Mouse (Mus musculus) heart, embryonic 12.5 days (tissue): Measurements from ENCODE around the gene Tpcn2. TPM values are rescaled to one million over a fixed set of nuclear protein-coding genes. Genes with fewer than 3 reads are reported as not detected.
A peak's percentile ranks its signal among the peaks of the same experiment; 100 is the strongest.

ENCODE experiments used
- ATAC-seq: fragments of 200-750 bp; cut with Nextera tagmentation; 2 replicates; pipeline ENCODE4 v1.8.0; 2017; ENCODE audit warnings: moderate TSS enrichment, moderate library complexity; ENCODE audit not compliant: insufficient number of reproducible peaks, low FRiP score
- H3K27ac ChIP-seq: fragments of 300-500 bp; sonication (generic); 2 replicates; pipeline ENCODE4 v1.5.1; 2016; ENCODE audit warnings: mild to moderate bottlenecking, moderate library complexity; ENCODE audit not compliant: poor library complexity, severe bottlenecking
- H3K27me3 ChIP-seq: fragments of 300-500 bp; sonication (generic); replicated peaks from 2 replicates; pipeline ENCODE4 v1.6.1; 2016; ENCODE audit warnings: mild to moderate bottlenecking, moderate library complexity
- H3K36me3 ChIP-seq: fragments of 300-500 bp; sonication (generic); 2 replicates; pipeline ENCODE4 v1.6.1; 2016; ENCODE audit warnings: mild to moderate bottlenecking, moderate library complexity
- H3K4me1 ChIP-seq: fragments of 300-500 bp; sonication (generic); replicated peaks from 2 replicates; pipeline ENCODE4 v1.6.1; 2016; ENCODE audit warnings: mild to moderate bottlenecking
- H3K4me2 ChIP-seq: fragments of 300-500 bp; sonication (generic); 2 replicates; pipeline ENCODE4 v1.6.1; 2016; ENCODE audit warnings: mild to moderate bottlenecking, moderate library complexity
- H3K4me3 ChIP-seq: fragments of 300-500 bp; sonication (generic); 2 replicates; pipeline ENCODE4 v1.5.1; 2016; ENCODE audit warnings: mild to moderate bottlenecking
- H3K9ac ChIP-seq: fragments of 300-500 bp; sonication (generic); 2 replicates; pipeline ENCODE4 v1.6.1; 2016; ENCODE audit warnings: mild to moderate bottlenecking, moderate library complexity
- H3K9me3 ChIP-seq: fragments of 300-500 bp; sonication (generic); replicated peaks from 2 replicates; pipeline ENCODE4 v1.6.1; 2016; ENCODE audit warnings: mild to moderate bottlenecking, moderate library complexity
- WGBS: fragments of 180-500 bp; shearing (Covaris S2); methylation state at CpG from one replicate; pipeline ENCODE4 v1.1.7; 2016; 5-methylcytosine and 5-hydroxymethylcytosine counted together
- polyA plus RNA-seq: library from polyadenylated mRNA; unstranded; fragments of >200 nt; fragmentation: Nextera tagmentation; extraction: Ambion mirVana; gene quantifications from 2 replicates; pipeline ENCODE4 v1.2.1, GENCODE M21; 2016

Gene Tpcn2
- polyA plus RNA-seq, 1 experiment from 2014 or later = 7.3 TPM

GRCm38 (mm10) chr7:145240929-145241328 is 42.9 kb downstream of the Tpcn2 start:
- H3K4me2 ChIP-seq = no peak overlapping the region
- WGBS = 88% methylated on average over 4 of the region's 4 CpGs
- H3K9me3 ChIP-seq = no peaks in the 10 kb centered on the region
- H3K27me3 ChIP-seq = 0 out of 2 replicates have a peak, but pooled peaks cover 6% of the 10 kb centered on the region
- no peak for ATAC-seq
- H3K4me3 ChIP-seq = no peak overlapping the region
- H3K27ac ChIP-seq = no peak overlapping the region
- no peak overlapping the region for H3K9ac ChIP-seq
- peaks cover 8% of the 10 kb centered on the region; the same call in 1 of the 2 replicates for H3K4me1 ChIP-seq
- H3K36me3 ChIP-seq = no peaks in the 10 kb centered on the region

GRCm38 (mm10) chr7:145239736-145240505 is 43.9 kb downstream of the Tpcn2 start:
- H3K4me2 ChIP-seq = no peak overlapping the region
- no peak overlapping the region for H3K27ac ChIP-seq
- 0 out of 2 replicates have a peak, but pooled peaks cover 6% of the 10 kb centered on the region for H3K27me3 ChIP-seq
- H3K9ac ChIP-seq = no peak overlapping the region
- H3K4me1 ChIP-seq = peaks cover 8% of the 10 kb centered on the region; the same call in 1 of the 2 replicates
- ATAC-seq = no peak
- H3K36me3 ChIP-seq = no peaks in the 10 kb centered on the region
- H3K4me3 ChIP-seq = no peak overlapping the region
- WGBS = 73% methylated on average over 8 of the region's 8 CpGs
- no peaks in the 10 kb centered on the region for H3K9me3 ChIP-seq

DNA sequence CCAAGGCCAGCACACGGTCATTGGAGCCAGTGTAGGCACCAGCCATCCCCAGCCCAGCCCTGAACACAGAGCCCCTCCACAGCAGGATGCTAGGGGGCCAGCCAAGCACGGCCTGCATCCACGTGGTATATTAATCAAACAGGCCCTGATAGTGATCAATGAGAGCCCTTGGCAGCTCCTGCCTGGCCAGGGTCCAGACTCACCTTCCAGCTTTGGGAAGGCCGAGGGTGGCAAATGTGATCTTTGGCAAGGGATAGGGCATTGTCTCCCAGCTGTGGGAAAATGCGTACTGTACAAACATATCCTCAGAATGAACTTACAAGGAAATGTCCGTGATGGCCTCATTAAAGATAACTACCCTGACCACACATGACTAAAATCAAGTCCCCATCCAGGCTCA is 44.7 kb downstream of the Tpcn2 start:
- H3K27ac ChIP-seq = no peak overlapping the region
- H3K4me2 ChIP-seq = no peak overlapping the region
- 53% methylated on average over 6 of the region's 6 CpGs for WGBS
- H3K9ac ChIP-seq = no peak overlapping the region
- no peaks in the 10 kb centered on the region for H3K36me3 ChIP-seq
- H3K27me3 ChIP-seq = 0 out of 2 replicates have a peak, but pooled peaks cover 9% of the 10 kb centered on the region
- H3K9me3 ChIP-seq = no peaks in the 10 kb centered on the region
- no peak for ATAC-seq
- peaks cover 8% of the 10 kb centered on the region; the same call in 1 of the 2 replicates for H3K4me1 ChIP-seq
- no peak overlapping the region for H3K4me3 ChIP-seq

- Histone ChIP-seq H3K4me3 (no peak overlapping the region), H3K4me2 (no peak overlapping the region), H3K9ac (no peak overlapping the region), H3K27ac (no peak overlapping the region), H3K36me3 (no peaks in the 10 kb centered on the region), H3K27me3 (0 out of 2 replicates have a peak, but pooled peaks cover 4% of the 10 kb centered on the region), H3K9me3 (no peaks in the 10 kb centered on the region), H3K4me1 (0 out of 2 replicates have a peak, but pooled peaks cover 11% of the 10 kb centered on the region)
- 78% methylated on average over 10 of the region's 10 CpGs for WGBS
- no peak for ATAC-seq
Observed at GRCm38 (mm10) chr7:145234841-145235790, 48.7 kb downstream of the Tpcn2 start.

DNA sequence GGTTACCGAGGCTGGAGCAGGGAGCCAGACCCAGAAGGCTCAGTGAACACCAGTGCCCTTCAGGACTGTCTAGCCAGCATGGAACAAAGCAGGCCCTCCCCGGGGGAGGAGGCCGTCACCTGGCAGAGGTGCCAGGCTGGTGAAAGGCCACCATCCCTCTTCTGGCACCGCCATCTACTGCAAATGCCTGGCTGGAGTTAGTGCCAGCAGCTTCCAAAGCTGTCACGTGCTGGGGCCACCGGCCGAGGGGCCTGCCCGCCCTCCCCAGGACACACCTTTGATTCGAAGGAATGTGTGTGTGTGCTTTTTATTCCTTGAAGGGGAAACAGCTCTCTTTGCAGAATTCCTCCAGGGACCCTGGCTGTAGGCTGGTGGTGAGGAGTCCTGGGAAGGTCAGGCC is 52.2 kb downstream of the Tpcn2 start:
- 81% methylated on average over 9 of the region's 9 CpGs for WGBS

GRCm38 (mm10) chr7:145226641-145227040 is 57.2 kb downstream of the Tpcn2 start:
- H3K4me1 ChIP-seq = peaks cover 16% of the 10 kb centered on the region
- H3K9ac ChIP-seq = no peak overlapping the region
- H3K4me3 ChIP-seq = no peak overlapping the region
- no peaks in the 10 kb centered on the region for H3K27me3 ChIP-seq
- WGBS = 85% methylated on average over 6 of the region's 6 CpGs
- ATAC-seq = no peak
- H3K36me3 ChIP-seq = no peaks in the 10 kb centered on the region
- H3K9me3 ChIP-seq = no peaks in the 10 kb centered on the region
- no peak overlapping the region for H3K27ac ChIP-seq
- H3K4me2 ChIP-seq = no peak overlapping the region

More for the DNA sequence above, 52.2 kb downstream of the Tpcn2 start:
- Histone ChIP-seq H3K4me1 (0 out of 2 replicates have a peak, but pooled peaks cover 7% of the 10 kb centered on the region), H3K4me3 (no peak overlapping the region), H3K27ac (no peak overlapping the region), H3K4me2 (no peak overlapping the region), H3K27me3 (0 out of 2 replicates have a peak, but pooled peaks cover 4% of the 10 kb centered on the region), H3K9ac (no peak overlapping the region), H3K36me3 (no peaks in the 10 kb centered on the region), H3K9me3 (no peaks in the 10 kb centered on the region)
- no peak for ATAC-seq

DNA sequence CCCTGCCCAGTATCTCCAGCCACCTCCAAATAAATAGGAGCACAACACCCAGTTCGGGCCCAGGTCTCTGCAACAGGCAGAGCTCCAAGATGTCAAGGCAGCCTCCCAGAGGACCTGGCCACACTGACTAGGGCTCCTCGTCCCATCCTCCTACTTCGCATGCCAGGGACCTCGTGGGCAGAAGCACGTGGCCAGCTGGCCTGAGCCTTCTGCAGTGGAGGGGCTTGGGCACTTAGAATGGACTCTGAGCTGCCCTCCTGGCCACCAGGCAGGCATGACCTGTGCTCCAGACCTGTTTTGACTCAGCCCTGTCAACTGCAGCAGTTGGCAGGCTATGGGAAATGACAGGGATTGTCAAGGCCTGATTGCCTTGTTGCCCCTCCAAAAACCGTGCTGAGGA is 58.2 kb downstream of the Tpcn2 start:
- H3K27ac ChIP-seq = no peak overlapping the region
- no peak overlapping the region for H3K9ac ChIP-seq
- ATAC-seq = no peak
- no peaks in the 10 kb centered on the region for H3K36me3 ChIP-seq
- no peak overlapping the region for H3K4me3 ChIP-seq
- no peaks in the 10 kb centered on the region for H3K9me3 ChIP-seq
- H3K4me2 ChIP-seq = no peak overlapping the region
- H3K27me3 ChIP-seq = no peaks in the 10 kb centered on the region
- WGBS = 74% methylated on average over 6 of the region's 6 CpGs
- H3K4me1 ChIP-seq = peaks cover 23% of the 10 kb centered on the region

- Histone ChIP-seq H3K4me2 (peak overlapping the region; percentile 35), H3K4me1 (peaks cover 32% of the 10 kb centered on the region), H3K9me3 (no peaks in the 10 kb centered on the region), H3K27ac (peak overlapping the region; percentile 92), H3K27me3 (no peaks in the 10 kb centered on the region), H3K4me3 (no peak overlapping the region), H3K36me3 (no peaks in the 10 kb centered on the region), H3K9ac (peak overlapping the region; percentile 31; the same call in 1 of the 2 replicates)
- peak; percentile 82 for ATAC-seq
- 0% methylated on average over 2 of the region's 2 CpGs for WGBS
Observed at GRCm38 (mm10) chr7:145221841-145222689, 61.7 kb downstream of the Tpcn2 start.

DNA sequence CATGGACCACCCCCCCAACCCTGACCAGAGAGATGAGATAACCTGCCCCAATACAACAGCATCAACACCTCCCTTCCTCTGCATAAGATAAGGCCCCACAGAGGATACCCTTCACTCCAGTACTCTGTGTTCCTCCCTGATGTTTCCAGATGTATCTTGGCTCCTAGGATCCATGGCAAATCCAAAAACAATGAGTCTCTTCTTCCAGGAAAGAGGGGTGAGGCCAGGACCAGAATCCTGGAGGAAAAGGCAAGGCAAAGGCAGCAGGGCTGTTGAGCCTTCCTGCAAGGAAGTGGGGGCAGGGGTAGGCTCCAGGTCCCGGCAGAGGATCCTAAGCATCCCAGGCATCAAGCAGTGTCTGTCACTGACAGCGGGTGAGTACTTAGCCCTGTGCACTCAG is 62.5 kb downstream of the Tpcn2 start:
- Histone ChIP-seq H3K9ac (no peak overlapping the region), H3K27ac (peak overlapping the region; percentile 92), H3K4me1 (peaks cover 39% of the 10 kb centered on the region), H3K27me3 (no peaks in the 10 kb centered on the region), H3K4me2 (no peak overlapping the region), H3K4me3 (no peak overlapping the region), H3K36me3 (no peaks in the 10 kb centered on the region), H3K9me3 (no peaks in the 10 kb centered on the region)
- ATAC-seq = no peak
- WGBS = 23% methylated on average over 2 of the region's 2 CpGs

DNA sequence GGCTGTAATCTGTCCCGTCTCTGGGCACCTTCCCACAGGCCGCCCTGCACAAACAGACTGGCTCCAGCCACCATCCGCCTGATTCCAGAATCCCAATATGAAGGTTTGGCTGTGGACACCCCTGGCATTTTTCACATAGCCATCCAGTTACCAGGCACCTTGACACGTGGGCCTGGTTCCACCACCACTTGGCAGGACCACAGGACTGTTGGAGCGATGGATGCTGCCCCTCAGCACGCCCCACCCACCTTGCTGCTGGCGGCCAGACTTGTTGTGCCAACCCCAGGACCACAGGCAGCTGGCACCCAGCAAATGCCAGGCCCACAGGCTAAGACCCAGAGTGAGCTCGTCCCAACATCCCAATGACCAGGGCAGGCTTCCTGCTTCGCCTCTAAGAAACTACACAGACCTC is 64.4 kb downstream of the Tpcn2 start:
- no peak for ATAC-seq
- H3K4me1 ChIP-seq = peaks cover 52% of the 10 kb centered on the region

More for the DNA sequence above, 64.4 kb downstream of the Tpcn2 start:
- no peaks in the 10 kb centered on the region for H3K27me3 ChIP-seq
- H3K36me3 ChIP-seq = no peaks in the 10 kb centered on the region
- H3K9ac ChIP-seq = no peak overlapping the region
- no peak overlapping the region for H3K4me3 ChIP-seq
- H3K9me3 ChIP-seq = no peaks in the 10 kb centered on the region
- no peak overlapping the region for H3K4me2 ChIP-seq
- no peak overlapping the region for H3K27ac ChIP-seq
- WGBS = 83% methylated on average over 9 of the region's 9 CpGs
